Mouse (Mus musculus): ENCODE measurements around the gene Nrsn2. TPM values are rescaled to one million over a fixed set of nuclear protein-coding genes. Genes with fewer than 3 reads are reported as not detected.

Gene Nrsn2
- total RNA-seq, 2 experiments from 2014 or later, result not detected

- intact Hi-C loops (cut with DNase I), result no loop called here
These were observed 31.0 kb downstream of the Nrsn2 start for GRCm38 (mm10) chr2:152345393-152345792.

GRCm38 (mm10) chr2:152344909-152345308, 31.5 kb downstream of the Nrsn2 start:
- intact Hi-C loops (cut with DNase I), result loop anchor here (5.0 kb wide), 1 partner anchor 238 kb away; the partner anchor contains the start of gene Srxn1
- DNase-seq, result no peak

More at GRCm38 (mm10) chr2:152345393-152345792, 31.0 kb downstream of the Nrsn2 start:
- no peak for DNase-seq

- intact Hi-C loops (cut with DNase I), result loop anchor here (5.0 kb wide), 1 partner anchor 237 kb away; the partner anchor contains the start of gene Srxn1
These were observed 32.1 kb downstream of the Nrsn2 start for GRCm38 (mm10) chr2:152344361-152344760.

GRCm38 (mm10) chr2:152343329-152344213, 32.9 kb downstream of the Nrsn2 start, which contains the start of gene Trib3:
Gene Trib3, minus strand, starts transcription at chr2:152344032.
- peak; percentile 82 to 84 for DNase-seq
- intact Hi-C loops (cut with DNase I), result loop anchor here (5.0 kb wide), 1 partner anchor 236 kb away; the partner anchor contains the start of gene Srxn1

More at GRCm38 (mm10) chr2:152344361-152344760, 32.1 kb downstream of the Nrsn2 start:
- peak; percentile 32 to 35 for DNase-seq

DNA sequence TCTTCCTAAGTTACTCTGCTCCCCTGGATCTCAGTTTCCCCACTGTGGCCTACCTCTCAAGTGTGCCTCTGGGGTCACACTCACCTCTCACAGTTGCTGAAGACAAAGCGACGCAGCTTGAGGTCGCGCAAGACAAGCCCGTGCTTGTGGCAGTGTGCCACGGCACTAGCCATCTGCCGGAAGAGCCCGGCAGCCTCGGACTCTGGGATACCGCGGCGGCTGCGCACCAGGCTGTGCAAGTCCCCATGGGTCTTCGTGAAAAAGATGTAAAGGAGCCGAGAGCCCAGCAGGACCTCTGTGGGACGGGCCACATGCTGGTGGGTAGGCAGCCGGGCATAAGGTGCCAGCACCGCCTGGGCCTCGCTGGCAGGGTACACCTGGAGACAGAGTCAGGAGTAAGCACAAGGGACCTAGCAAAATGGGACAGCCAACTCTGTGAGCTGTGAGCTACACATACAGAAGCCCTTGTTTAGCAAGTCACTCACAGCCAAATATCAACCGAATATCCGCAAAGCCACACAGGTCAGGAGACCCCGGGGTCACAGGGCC, 36.7 kb downstream of the Nrsn2 start:
- no peak for DNase-seq
- intact Hi-C loops (cut with DNase I), result loop anchor here (5.0 kb wide), 1 partner anchor 232 kb away; the partner anchor contains the start of gene Srxn1

GRCm38 (mm10) chr2:152338319-152338718, 38.1 kb downstream of the Nrsn2 start:
- intact Hi-C loops (cut with DNase I), result no loop called here
- DNase-seq, result no peak

DNA sequence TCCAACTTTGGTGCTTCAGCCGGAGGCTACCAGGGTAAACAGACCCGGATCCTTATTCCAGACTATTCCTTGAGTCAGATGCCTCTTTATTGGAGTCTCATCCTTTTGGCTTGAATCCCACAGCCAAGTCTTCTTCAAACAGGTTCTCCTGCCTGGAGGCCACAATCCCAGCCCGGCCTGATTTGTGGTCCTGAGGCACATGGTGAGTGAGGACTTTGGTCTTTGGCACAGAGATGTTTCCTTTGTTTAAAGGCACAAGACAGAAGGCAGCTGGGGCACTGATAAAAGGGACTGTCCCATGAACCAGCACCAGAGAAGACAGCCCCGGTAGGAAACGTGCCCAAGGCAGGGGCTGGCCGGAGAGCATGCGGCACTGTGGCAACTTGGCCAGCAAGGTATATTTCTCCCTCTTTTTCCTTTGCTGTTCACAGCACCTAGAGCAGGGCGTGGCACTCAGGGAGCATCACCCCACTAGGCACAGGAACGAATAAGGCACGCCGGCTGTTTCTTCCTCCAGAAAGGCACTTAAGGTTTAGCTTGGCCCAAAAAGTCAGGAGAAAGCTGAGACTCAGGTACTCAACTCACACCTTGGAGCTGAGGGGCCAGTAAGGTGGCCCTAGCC, 38.7 kb downstream of the Nrsn2 start:
- no peak for DNase-seq
- intact Hi-C loops (cut with DNase I), result no loop called here

GRCm38 (mm10) chr2:152336856-152337255, 39.6 kb downstream of the Nrsn2 start:
- intact Hi-C loops (cut with DNase I), result no loop called here

GRCm38 (mm10) chr2:152335289-152335820, 41.1 kb downstream of the Nrsn2 start:
- DNase-seq, result no peak
- intact Hi-C loops (cut with DNase I), result no loop called here

More at GRCm38 (mm10) chr2:152336856-152337255, 39.6 kb downstream of the Nrsn2 start:
- DNase-seq, result no peak

- no peak for DNase-seq
- intact Hi-C loops (cut with DNase I), result loop anchor here (5.0 kb wide), 1 partner anchor 34 kb away; no protein-coding TSS in a partner anchor
These were observed 43.0 kb downstream of the Nrsn2 start for GRCm38 (mm10) chr2:152333345-152334006.

DNA sequence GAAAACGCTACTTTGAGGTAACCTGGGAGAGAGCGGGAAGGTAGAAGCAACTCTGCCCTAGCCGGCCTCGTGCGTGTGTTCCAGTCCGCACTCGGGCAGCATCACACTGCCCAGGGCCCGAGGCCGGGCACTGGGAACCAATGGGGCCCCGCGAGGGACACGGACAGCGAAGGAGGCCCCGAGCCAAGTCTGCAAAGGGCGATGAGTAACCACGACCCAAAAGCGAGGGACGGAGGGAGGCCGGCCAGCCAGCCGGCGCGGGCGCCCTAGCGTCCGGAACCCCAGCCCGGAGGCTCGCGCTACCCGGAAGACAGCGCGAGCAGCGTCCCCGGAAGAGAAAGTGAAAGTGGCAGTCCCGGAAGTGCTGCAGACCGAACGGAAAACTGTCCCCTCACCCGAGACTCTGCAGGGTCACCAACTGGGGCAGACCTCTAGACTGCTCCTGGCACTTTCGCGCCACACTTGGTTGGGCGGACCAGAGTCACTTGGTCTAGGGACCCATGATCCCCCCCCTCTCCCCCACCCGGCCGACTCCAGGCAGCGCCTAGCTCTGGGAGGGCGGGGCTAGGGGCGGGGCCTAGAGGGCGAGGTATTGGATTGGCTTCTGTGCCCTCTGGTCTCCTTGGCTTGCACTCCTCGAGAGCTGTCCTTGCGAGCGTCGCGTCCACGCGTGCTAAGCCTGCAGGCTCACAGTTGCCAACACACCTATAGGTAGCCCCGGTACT, 44.2 kb downstream of the Nrsn2 start, which contains the start of gene Rbck1:
TSS of gene Rbck1 (minus strand) at position 553 of the 725 bp plus-strand sequence.
- DNase-seq, result peak; percentile 85 to 87
- intact Hi-C loops (cut with DNase I), result loop anchor here (5.0 kb wide), 1 partner anchor 35 kb away; no protein-coding TSS in a partner anchor

DNA sequence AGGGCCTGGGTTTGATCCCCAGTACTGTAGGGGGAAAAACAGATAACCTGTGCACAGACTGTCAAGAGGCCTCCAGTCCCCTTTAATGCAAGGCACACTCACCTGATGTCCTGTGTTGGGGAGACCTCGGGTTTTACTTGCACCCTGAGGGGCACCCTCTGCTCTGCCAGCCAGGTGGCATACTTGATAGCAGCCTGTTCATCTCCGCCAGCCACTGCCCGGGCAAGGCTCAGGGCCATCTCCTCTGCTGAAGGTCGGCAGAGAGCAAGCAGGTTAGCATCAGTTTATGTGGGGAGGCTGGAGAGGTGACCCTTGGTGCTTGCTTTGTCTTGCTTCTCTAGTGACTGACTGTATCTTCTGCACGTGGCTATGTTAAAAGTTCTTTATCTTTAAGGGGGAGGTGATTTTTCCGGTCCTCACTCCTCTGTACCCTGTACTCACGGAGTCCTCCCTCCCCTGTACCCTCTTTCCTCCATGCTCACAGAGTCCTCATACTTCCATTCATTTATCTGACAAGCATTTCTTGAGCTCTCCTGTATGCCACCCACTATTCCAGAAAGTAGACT, 45.5 kb downstream of the Nrsn2 start:
- DNase-seq, result no peak
- intact Hi-C loops (cut with DNase I), result loop anchor here (5.0 kb wide), 1 partner anchor 36 kb away; no protein-coding TSS in a partner anchor

DNA sequence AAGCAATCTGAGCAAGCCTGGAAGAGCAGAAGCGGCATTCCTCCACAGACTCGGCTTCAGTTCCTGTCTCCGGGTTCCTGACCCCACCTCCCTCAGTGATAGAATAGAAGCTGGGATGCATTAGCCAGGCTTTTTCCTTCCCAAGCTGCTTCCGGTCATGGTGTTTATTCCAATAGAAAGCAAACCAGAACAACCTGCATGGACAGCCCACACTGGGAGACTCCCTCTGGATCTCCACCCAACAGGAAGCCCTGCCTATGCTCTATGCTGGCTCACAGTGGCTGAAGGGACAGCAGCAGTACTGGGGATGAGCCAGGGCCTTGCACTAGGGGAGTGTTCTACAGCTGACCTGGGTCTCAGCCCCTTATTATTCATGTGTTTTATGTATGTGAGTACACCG, 48.5 kb downstream of the Nrsn2 start:
- DNase-seq, result no peak
- intact Hi-C loops (cut with DNase I), result no loop called here

- intact Hi-C loops (cut with DNase I), result no loop called here
- DNase-seq, result no peak
These were observed 49.8 kb downstream of the Nrsn2 start for GRCm38 (mm10) chr2:152326654-152327053.

DNA sequence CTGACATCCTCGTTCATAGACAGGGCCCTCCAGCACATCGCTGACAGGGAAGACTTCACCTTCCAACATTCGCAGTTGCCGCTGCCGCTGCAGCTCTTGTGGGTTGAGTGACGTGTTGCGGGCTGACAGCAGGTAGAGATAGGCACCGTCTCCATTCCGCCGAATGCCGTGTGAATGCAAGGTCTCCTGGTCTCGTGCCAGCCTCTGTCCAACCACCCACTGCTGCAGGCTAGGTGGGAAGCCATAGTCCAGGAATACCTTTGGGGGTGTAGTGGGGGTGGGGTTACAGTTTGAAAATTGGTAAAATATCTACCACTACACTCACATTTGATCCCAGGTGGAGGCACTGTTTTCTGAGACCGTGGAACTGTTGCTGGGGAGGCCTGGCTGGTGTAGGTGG, 50.3 kb downstream of the Nrsn2 start:
- intact Hi-C loops (cut with DNase I), result no loop called here
- DNase-seq, result no peak

DNA sequence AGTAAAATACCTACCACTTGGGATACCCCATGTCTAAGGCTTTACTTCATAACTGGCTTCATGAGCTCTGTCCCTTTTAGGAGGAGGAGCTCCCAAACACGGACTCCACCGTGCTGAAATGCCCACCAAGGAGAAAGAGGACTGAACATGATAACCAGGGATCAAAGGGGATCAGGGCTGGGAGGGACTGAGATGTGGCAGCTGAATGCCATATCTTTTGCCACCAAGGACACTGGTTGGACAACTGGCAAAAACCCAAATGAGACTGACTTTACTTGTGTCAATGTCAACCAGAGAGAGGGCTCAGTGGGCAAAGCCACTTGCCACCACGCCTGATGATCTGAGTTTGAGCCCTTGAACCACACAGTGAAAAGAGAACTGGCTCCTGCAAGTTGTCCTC, 51.6 kb downstream of the Nrsn2 start:
- DNase-seq, result no peak
- intact Hi-C loops (cut with DNase I), result no loop called here

- intact Hi-C loops (cut with DNase I), result no loop called here
- no peak for DNase-seq
These were observed 52.5 kb downstream of the Nrsn2 start for GRCm38 (mm10) chr2:152323971-152324370.

- intact Hi-C loops (cut with DNase I), result no loop called here
- DNase-seq, result no peak
These were observed 54.2 kb downstream of the Nrsn2 start for GRCm38 (mm10) chr2:152322198-152322597.

- DNase-seq, result no peak
- intact Hi-C loops (cut with DNase I), result no loop called here
These were observed 54.9 kb downstream of the Nrsn2 start for GRCm38 (mm10) chr2:152321558-152321957.
